Comparison of ENCODE assay signal across 8 mouse cellular contexts in the genomic region with DNA sequence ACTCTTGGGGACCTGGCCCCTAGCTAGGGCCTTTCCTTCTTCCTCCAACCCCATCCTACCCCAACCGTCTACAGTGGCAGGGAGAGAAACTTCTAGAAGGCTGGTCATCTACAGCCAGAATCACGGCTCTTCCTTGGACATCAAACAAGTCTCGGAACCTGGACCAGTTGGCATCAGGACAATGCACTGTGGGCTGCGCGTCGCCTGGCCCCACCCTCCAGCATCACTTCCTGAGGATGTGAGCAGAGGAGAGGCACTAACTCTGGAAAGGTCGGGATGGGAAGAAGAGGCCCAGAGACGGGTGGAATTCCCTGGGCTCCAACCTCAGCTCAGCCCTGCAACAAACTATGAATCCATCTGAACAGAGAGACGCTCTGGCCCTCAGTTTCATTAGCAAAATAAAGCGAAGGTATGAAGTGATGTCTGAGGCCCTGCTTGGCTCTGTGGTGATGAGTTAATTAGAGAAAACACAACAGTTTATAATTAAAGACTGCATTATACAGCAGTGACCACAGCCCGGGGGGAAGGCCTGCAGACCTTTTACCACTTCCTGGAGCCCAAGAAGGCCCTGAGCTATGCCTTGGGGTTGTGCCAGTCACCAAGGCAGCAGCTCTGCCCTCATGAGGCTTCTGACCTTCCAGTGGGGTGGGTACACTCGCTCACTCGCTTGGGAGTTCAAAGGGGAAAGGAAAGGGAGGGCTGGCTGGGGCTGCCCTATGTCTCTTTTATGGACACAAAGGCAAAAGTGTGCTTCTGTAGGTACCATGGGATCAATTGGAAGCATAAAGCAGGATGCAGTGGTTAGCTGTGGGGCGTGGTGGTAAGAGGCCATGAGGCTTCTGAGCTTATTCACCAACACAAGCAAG. TPM values are rescaled to one million over a fixed set of nuclear protein-coding genes. Genes with fewer than 3 reads are reported as not detected.
A peak's percentile ranks its signal among the peaks of the same experiment; 100 is the strongest.
DNase-seq lines count a peak whose midpoint lies in the region; ATAC-seq lines count a peak whose summit lies in the region.

No protein-coding gene starts in this region.

- no peak for ATAC-seq in limb, embryonic 12.5 days (ENCODE audit: insufficient number of reproducible peaks, insufficient read depth, low FRiP score, low TSS enrichment, low read depth)
- ATAC-seq in midbrain, embryonic 14.5 days (ENCODE audit: low FRiP score, low TSS enrichment): no peak
- ATAC-seq in cerebellum, adult (ENCODE audit: insufficient number of reproducible peaks, low FRiP score, low TSS enrichment): no peak

- H3K4me1 ChIP-seq in forebrain, embryonic 10.5 days: peaks cover 80% of the 10 kb centered on the region
- peaks cover 77% of the 10 kb centered on the region for H3K4me1 ChIP-seq in hindbrain, embryonic 10.5 days (replicated peaks)
- peaks cover 70% of the 10 kb centered on the region for H3K4me1 ChIP-seq in limb, embryonic 12.5 days (replicated peaks)
- H3K4me1 ChIP-seq in midbrain, embryonic 14.5 days (ENCODE audit: control insufficient read depth, insufficient read depth, low read length): peaks cover 73% of the 10 kb centered on the region

- peaks cover 17% of the 10 kb centered on the region for H3K36me3 ChIP-seq in forebrain, embryonic 10.5 days (replicated peaks)
- peaks cover 17% of the 10 kb centered on the region; the same call in 1 of the 2 replicates for H3K36me3 ChIP-seq in hindbrain, embryonic 10.5 days
- H3K36me3 ChIP-seq in limb, embryonic 12.5 days: no peaks in the 10 kb centered on the region; the same call in 1 of the 2 replicates
- no peaks in the 10 kb centered on the region for H3K36me3 ChIP-seq in midbrain, embryonic 14.5 days (ENCODE audit: control insufficient read depth, insufficient read depth, low read length)

- WGBS in forebrain, embryonic 10.5 days: 75% methylated on average over 14 of the region's 14 CpGs
- WGBS in hindbrain, embryonic 10.5 days: 75% methylated on average over 14 of the region's 14 CpGs
- 46% methylated on average over 14 of the region's 14 CpGs for WGBS in limb, embryonic 12.5 days
- 66% methylated on average over 14 of the region's 14 CpGs for WGBS in midbrain, embryonic 14.5 days

- peak; percentile 60 for DNase-seq in CD4-positive, CD25-positive, alpha-beta regulatory T cell, adult 2 months (ENCODE audit: low read depth, low spot score)
- no peak for DNase-seq in forebrain, embryonic 10.5 days (ENCODE audit: extremely low spot score, low spot score)
- DNase-seq in hindbrain, embryonic 10.5 days (ENCODE audit: low spot score): no peak
- DNase-seq in midbrain, embryonic 14.5 days: no peak
- no peak for DNase-seq in urinary bladder, postnatal 10 days (ENCODE audit: low spot score)
- no peak for DNase-seq in urinary bladder, adult 18-20 months (ENCODE audit: low spot score in 2 of 2)

- H3K27me3 ChIP-seq in forebrain, embryonic 10.5 days (ENCODE audit: poor library complexity, severe bottlenecking): no peaks in the 10 kb centered on the region
- H3K27me3 ChIP-seq in hindbrain, embryonic 10.5 days (ENCODE audit: insufficient read depth, poor library complexity, severe bottlenecking): no peaks in the 10 kb centered on the region
- H3K27me3 ChIP-seq in limb, embryonic 12.5 days: no peaks in the 10 kb centered on the region
- H3K27me3 ChIP-seq in midbrain, embryonic 14.5 days (ENCODE audit: control insufficient read depth, insufficient read depth, low read length): no peaks in the 10 kb centered on the region

- H3K9ac ChIP-seq in limb, embryonic 12.5 days (replicated peaks): peak overlapping the region; percentile 31; the same call in 1 of the 2 replicates
- peak overlapping the region; percentile 23; the same call in 1 of the 2 replicates for H3K9ac ChIP-seq in midbrain, embryonic 14.5 days (replicated peaks; ENCODE audit: low read length)

- no peaks in the 10 kb centered on the region for H3K9me3 ChIP-seq in forebrain, embryonic 10.5 days
- no peaks in the 10 kb centered on the region for H3K9me3 ChIP-seq in hindbrain, embryonic 10.5 days
- no peaks in the 10 kb centered on the region for H3K9me3 ChIP-seq in limb, embryonic 12.5 days
- no peaks in the 10 kb centered on the region for H3K9me3 ChIP-seq in midbrain, embryonic 14.5 days (ENCODE audit: control insufficient read depth, low read length)

- H3K4me2 ChIP-seq in limb, embryonic 12.5 days: peak overlapping the region; percentile 70
- H3K4me2 ChIP-seq in midbrain, embryonic 14.5 days (ENCODE audit: low read length): peak overlapping the region; percentile 54

- peak overlapping the region; percentile 68; the same call in 1 of the 2 replicates for H3K4me3 ChIP-seq in forebrain, embryonic 10.5 days
- peak overlapping the region; percentile 75 for H3K4me3 ChIP-seq in hindbrain, embryonic 10.5 days
- peak overlapping the region; percentile 73 for H3K4me3 ChIP-seq in limb, embryonic 12.5 days (replicated peaks)
- peak overlapping the region; percentile 43; the same call in 1 of the 2 replicates for H3K4me3 ChIP-seq in midbrain, embryonic 14.5 days (replicated peaks; ENCODE audit: low read depth, low read length)

- H3K27ac ChIP-seq in forebrain, embryonic 10.5 days: peak overlapping the region; percentile 95
- peak overlapping the region; percentile 97 for H3K27ac ChIP-seq in hindbrain, embryonic 10.5 days
- H3K27ac ChIP-seq in limb, embryonic 12.5 days: peak overlapping the region; percentile 81
- H3K27ac ChIP-seq in midbrain, embryonic 14.5 days (replicated peaks; ENCODE audit: low read depth, low read length): 0 out of 2 replicates have a peak overlapping the region, but pooled peaks have one; percentile 26

RNA-seq across cellular contexts. Expression of a gene that starts 51.8 kb away (rescaled TPM):
- 79.0 and 81.7 TPM in 2 replicates for polyA plus RNA-seq in forebrain, embryonic 10.5 days (2016; fragmentation: Nextera tagmentation; extraction: Ambion mirVana)
- 73.3 and 86.6 TPM in 2 replicates for polyA plus RNA-seq in hindbrain, embryonic 10.5 days (2016; fragmentation: Nextera tagmentation; extraction: Ambion mirVana)
- polyA plus RNA-seq in limb, embryonic 12.5 days (2016; fragmentation: Nextera tagmentation; extraction: Ambion mirVana): 146 and 156 TPM in 2 replicates
- 32.2 and 42.8 TPM in 2 replicates for polyA plus RNA-seq in midbrain, embryonic 14.5 days (2014; fragmentation: Nextera tagmentation; extraction: Ambion mirVana)

Comparison
In these comparisons a context has a peak if more than half of its experiments do, and no peak if none do; other contexts are left out.
1. H3K27ac ChIP-seq: peak in every context shown above with its lines; median percentile 97 in hindbrain, embryonic 10.5 days; 95 in forebrain, embryonic 10.5 days; 81 in limb, embryonic 12.5 days; 26 in midbrain, embryonic 14.5 days.